Mouse (Mus musculus): ENCODE measurements at regions not wholly inside any gene's neighbourhood (a gene's known extent, or its start where the extent isn't known, plus 50 kb on each side); places are given as distances from the start of the nearest gene placed in this dataset.
A peak's percentile ranks its signal among the peaks of the same experiment; 100 is the strongest.

DNA sequence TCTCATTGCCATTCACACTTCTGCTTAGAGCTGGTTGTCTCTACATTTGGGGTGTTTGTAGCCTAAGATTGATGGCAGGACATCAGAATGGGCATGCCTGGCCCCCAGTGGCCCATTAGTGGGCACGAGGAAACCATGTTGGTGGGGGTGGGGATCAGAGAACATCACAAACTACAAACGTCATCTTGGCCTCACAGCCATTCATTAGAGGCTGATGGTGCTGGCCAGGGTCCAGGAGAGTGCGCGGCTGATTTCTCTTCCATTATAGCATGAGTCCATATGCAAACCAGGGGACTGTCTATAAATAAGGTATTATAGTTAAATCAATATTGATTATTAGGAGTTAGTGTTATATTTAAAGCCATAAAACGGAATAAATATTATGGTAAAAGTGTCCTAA is 67.9 kb downstream of the 3100002H09Rik start:
- DNase-seq = no peak

GRCm38 (mm10) chr4:124538471-124538870 is 72.1 kb downstream of the 3100002H09Rik start:
- no peak for DNase-seq

DNA sequence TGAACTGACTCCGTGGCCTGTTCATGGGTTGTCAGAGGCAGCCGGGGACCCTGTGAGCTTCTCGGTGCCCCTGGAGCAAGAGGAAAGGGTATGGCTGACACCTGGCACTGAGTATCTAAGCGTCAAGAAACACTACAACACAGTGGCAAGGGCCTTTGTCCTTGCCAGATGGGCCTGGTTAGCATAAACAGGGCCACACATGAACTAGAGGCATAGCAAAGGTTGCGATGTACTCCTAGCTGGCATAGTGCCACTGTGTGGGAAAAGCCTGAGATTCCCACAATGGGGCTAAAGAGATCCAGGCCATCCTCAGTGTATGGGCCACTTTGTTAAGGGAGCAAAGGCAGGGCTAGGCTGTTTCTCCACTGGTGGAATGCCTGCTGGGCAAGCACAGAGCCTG is 72.9 kb downstream of the 3100002H09Rik start:
- DNase-seq = no peak

DNA sequence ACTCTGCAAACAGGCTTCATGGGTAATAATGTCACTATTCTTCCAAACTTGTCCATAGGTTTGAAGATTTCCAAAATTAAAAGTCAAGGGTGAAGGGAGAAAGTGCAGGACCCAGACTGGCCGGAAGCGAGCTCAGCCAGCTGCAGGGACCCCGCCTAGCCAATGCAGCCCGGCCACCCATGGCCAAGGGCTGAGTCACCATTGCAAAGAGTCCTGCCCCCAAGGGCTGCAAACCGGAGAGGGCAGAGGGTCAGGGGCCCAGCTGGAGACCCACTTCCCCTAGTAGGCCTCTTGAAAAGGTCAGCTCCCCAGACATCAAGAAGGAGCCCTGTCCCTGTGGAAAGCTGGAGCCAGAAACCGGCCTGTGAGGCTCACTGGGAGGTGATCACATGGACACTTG is 77.0 kb downstream of the 3100002H09Rik start:
- peak; percentile 9 to 27 for DNase-seq

GRCm38 (mm10) chr4:124530596-124530995 is 80.0 kb downstream of the 3100002H09Rik start:
- DNase-seq = no peak

DNA sequence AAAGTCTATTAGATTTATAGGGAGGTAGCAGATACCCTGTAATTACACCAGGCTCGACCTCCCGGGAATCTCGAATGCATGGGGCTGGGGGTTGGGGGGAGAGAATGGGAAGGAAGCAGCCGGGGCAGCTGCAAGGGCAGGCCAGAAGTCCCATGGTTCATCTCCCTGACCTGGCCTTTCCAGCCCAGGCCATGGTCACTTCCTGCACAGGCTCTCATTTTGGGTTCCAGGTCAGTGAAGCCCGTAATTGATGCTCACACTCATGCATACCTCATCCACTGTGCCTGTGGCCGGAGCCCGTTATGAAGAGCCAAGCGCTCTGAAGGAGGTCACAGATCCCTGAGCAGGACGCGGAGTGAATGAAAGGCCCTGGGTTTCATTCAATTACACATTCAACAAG is 83.8 kb downstream of the 3100002H09Rik start:
- no peak for DNase-seq

DNA sequence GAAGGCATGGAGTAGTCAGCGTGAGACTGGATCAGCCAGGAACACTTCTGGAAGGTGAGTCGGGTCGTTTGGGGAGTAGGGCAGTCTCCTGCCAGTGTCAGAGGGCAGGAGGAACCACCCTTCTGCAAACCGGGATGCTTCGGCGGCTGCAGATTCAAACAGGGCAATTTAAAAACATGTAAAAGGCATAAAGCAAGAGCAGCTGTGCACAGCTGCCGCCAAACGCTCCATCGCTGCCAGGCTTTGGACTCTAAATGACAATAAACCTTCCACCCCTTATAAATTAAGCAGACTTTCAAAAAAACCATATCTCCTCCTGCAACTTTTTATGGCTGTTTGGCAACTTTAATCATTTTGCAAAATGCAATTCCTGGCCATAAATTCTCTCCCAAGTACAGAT is 84.2 kb downstream of the 3100002H09Rik start:
- DNase-seq = peak; percentile 10 to 12

DNA sequence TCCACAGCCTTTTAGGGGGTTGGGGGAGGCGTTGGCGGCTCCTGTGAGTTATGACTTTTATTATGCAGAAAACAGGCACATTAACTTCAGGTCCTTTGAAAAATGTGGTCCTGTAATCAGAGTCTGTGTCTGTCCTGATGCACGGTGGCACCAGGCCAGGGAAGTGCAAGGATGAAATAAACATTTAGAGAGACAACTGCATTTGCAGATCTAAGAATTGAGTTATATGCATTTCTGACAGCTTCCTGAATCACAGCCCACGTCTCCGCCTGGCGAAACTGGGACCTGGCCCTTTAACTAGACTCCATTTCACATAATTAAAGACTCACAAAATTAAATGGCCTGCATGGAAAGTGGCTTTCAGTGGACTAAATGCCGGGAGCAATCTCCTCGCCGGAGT is 90.3 kb downstream of the 3100002H09Rik start:
- DNase-seq = no peak

DNA sequence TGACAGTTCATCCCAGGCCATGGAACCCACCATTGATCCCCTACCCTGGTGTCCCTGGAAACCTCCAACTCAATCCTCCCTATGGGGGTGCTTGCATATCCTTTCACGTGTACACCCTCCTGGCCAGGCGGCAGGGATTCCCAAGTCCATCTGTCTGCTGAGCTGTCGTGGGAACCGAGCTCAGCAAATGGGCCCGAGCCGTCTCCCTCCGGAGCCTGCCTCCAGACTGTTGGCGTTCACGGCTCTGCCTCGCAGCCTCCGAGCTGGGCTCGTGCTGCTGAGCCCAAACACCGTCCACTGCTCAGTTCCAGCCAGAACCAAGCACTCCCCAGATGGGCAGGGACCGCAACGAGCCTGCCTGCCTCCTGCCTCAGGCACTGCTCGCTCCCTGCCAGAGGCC is 98.8 kb downstream of the 3100002H09Rik start:
- DNase-seq = no peak

DNA sequence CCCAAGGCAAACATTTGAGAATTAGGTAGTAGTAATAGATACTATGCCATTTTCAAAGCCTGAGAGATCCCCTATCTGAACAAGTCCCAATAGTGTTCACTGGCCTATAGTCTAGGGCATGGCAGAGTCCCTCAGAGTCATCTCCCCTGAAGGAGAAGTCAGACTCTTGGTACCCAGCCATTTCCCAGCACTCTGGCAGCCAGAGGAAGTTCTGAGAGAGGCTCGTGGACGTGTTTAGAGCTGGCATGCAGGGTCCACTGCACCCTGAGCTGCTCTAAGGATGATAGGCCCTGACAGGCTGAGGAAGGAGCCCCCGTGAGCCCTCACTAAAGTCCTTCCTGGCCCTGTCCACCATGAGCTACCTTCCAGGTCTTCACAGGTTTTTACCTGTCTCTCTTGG is 99.8 kb downstream of the 3100002H09Rik start:
- DNase-seq = no peak

DNA sequence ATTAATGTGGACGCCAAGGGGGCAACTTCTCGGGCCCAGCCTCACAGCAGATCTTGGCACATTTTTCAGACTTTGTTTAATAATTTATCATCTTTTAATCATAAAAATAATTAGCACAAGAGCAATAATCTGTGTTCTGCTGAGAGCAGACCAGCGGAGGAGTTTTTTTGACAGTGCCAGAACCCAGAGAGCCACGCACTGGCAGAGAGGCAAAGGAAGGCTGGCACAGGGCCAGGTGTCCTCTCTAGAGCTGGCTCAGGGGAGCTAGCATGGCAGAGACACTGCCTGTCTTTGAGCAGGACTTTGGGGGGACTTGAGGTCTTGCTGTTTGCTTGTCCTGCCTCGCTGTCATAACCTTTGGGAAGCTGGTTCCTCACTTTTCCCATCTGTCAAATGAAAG is 100.9 kb downstream of the 3100002H09Rik start:
- DNase-seq = peak; percentile 56 to 69

DNA sequence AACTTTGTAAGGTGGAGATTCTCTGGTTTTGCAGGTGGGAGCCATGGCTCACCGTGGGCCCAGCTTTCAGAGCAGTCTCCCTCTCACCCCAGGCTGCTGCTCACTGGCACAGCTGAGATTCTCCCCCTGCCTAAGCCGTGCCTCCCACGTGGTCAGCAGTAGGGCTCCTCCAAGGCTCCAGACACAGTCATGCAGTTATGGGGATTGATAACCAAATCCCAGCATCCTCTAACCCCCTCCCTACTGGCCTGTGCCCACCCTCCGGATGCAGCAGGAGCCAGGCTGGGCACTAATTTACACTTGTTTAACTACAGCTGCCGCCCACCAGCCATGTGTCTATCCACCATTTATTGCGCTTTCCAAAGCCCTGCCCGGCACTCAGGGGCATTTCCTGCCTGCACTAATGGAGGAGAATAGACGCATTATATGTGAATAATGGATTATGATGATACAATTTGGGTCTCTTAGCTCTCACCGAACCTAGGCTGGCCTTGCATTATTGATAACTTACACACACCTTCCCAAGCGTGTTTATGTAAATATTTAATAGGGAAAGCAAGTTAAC is 104.4 kb downstream of the 3100002H09Rik start:
- no peak for DNase-seq

DNA sequence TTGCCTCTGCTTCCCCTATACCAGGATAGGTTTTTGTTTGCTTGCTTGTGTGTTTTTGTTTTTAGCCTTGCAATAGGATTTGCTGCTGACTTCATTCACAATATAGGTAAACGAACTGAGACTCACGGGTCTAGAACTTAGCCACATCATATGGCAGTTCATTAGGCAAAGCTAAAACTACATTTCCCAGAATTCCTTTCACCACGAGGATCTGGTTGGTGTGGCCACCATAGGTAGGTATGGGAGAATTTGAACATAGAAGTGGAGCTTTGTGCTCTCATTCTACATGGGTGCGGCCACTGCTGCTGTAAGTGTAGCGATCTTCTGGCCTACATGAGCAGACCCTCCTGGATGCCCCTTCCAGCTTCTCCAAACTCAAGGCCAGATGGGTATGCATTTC is 108.8 kb downstream of the 3100002H09Rik start:
- DNase-seq = no peak

- no peak for DNase-seq
Observed at GRCm38 (mm10) chr4:124498043-124498442, 112.6 kb downstream of the 3100002H09Rik start.

DNA sequence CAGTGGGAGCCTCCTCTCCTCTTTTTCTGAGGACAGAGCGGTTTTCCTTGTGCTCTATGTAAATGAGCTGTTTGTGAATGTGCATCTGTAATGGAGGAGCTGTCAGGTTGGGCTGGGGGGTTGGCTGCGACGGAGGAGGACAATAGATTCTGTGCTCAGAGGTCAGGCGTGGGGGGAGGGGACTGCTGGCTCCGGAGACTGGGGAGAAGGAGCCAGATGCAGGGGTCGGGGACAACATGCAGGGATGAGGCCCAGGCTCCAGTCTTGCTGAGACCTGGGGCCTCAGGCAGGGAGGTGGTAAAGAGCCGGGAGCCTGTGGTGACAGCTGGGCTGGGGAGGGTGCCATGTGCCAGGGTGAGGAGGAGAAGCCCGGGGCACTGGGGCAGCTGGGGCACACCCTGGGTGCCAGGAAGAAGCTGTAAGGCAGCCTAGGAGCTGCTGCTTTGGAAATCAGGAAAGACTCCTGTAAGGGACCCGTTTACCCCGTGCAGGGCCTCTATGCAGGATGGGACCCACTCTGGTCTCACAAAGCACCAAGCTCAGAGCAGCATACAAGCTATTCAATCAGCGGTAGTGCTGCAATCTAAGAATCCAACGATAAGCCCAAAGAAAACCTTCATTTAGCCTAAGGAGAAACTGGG is 124.5 kb downstream of the 3100002H09Rik start:
- DNase-seq = no peak

DNA sequence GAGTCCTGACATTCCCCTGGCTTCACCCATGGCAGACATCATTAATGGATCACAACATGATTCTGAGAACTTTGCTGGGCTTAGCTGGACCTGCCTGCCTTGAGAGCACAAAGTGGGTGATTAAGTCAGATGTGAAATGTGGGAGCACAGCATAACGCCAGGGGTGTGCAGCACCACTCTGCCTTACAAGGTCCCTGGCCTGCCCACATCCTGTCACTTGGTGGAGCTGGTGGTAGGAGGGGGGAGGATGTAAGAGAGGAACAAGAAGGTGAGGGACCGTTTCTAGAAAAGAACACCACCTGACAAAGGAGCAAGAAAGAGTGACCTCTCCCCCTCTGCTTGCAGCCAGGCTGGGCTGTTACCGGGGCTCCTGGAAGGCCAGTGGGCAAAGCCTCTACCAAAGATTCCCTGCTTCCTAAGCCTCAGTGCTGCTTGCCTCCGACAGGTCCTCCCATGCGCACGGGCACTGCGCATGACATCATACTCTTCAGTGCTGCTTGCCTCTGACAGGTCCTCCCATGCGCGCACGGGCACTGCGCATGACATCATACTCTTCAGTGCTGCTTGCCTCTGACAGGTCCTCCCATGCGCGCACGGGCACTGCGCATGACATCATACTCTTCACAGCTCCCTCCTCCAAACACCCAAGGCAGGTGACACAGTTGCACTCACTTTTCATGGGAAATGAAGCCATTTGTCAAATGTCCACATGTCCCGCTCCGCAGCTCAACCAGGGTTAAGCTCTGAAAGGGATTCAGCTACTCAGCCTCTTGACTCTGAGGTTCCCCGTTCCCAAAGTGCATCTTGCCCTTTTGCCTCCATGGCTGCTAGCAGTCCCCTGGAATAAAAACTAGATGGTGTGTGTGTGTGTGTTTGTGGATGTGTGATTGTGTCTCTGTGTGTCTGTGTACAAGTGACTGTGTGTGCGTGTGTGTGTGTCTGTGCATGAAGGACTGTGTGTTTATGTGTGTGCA is 125.7 kb downstream of the 3100002H09Rik start:
- no peak for DNase-seq

DNA sequence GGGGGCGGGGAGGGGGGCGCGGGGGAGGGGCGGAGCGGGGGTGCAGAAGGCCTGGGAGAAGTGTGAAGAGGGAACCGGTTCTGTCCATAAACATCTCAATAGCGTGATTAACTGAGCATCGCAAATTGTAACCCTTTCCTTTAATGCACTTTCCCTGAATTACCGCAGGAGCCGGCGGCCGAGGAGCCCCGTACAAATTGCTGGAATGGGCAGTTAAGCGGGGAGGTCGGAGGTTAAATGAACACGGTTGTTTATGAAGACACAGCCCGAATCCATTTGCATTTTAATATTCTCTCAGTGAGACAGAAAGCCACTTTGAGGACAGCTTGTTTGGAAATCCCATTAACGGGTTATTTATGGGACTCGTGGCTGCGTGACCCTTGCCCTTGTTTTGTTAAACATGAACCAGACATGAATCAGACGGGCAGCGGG is 132.7 kb downstream of the 3100002H09Rik start:
- peak; percentile 3 to 4 for DNase-seq

GRCm38 (mm10) chr4:124477359-124477868 is 133.2 kb downstream of the 3100002H09Rik start:
- no peak for DNase-seq

GRCm38 (mm10) chr4:124465229-124465820 is 145.3 kb downstream of the 3100002H09Rik start:
- DNase-seq = no peak

- no peak for DNase-seq
Observed at GRCm38 (mm10) chr4:124455511-124456338, 154.9 kb downstream of the 3100002H09Rik start.

DNA sequence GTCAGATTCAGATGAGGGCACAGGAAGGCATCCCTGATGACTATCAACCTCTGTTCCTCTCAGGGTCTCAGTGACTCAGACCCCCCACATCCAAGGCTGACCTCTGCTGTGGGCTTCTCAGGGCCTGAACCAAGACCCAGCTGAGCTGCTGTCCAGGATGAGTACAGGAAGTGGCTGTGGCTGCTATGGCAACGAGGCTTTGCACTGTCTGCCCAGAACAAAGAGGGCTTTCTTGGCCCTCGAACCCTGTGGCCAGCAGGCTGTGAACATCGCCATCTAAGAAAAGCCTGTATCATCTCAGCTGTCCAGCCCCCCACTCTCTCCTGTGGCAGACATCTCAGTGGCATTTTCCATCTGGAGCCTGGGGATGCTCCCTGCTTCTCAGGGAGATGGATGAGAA is 159.5 kb downstream of the 3100002H09Rik start:
- no peak for DNase-seq

DNA sequence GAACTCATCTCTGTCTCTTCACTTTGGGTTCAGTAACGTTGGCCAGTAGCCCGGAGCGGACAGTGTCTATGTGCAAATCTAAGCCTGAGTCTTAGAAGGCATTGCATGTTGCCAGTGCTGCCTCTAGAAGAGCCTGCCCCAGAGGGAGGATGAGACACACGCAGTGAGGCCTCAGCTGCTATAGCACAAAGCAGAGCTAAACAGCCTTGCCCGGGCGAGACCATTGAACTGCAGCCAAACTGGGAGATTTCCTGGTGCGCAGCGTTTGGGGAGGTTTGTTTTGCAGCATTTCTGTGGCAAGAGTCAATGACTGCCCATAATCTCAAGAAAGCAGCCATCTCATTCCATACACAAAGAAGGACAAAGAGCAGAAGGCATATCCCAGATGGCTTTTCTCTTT is 164.0 kb downstream of the 3100002H09Rik start:
- peak; percentile 12 to 19 for DNase-seq

All from heart, adult 18-20 months (tissue).